Comparison of ENCODE assay signal across 30 mouse cellular contexts in the genomic region with DNA sequence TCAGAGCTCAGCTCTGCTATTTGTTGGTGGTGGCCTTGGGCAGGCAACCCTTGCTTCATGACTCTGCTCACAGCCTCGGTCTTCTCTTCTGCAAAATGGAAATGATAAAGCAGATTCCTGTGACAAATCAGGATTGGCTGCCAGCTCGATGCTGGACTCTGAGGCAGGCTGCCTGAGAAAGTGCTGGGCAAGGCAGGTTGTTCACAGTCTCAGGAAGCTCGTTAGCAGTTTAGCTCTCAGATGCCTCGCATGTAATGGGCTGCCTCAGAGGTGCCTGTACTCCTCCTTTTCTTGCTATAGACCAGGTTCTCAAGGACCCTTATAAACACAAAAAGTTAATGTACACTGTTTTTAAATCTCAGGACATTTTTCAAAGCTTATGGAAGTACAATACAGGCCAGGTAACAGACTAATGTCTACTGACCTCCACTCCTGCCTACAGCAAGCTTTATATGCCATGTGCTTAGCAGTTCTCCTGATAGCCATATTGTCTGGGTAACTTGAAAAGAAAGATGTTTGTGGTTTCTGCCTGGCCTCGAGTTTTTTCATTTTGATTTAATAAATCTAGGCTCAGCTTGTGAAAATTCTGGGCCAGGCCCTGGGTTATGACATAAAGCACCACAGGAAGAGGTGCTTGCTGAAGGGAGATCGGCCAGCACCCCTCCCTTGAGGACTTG. TPM values are rescaled to one million over a fixed set of nuclear protein-coding genes. Genes with fewer than 3 reads are reported as not detected.
DNase-seq lines count a peak whose midpoint lies in the region; ATAC-seq and TF ChIP-seq lines count a peak whose summit lies in the region.
"Had no signal": no experiment of that assay in that cellular context is flagged by ENCODE, and none has a peak within 500 bp of the region (broad histone marks: within the 10 kb centered on the region; RNA-seq: fewer than 3 reads in every experiment).

No protein-coding gene starts in this region.

- H3K4me1 ChIP-seq in spleen, adult 2 months (ENCODE audit: control insufficient read depth, insufficient read depth, insufficient read length): peaks cover 47% of the 10 kb centered on the region
- H3K4me1 ChIP-seq in G1E (ENCODE audit: insufficient read depth, low read depth, low read length): peaks cover 87% of the 10 kb centered on the region
- H3K4me1 ChIP-seq in small intestine, adult 2 months (ENCODE audit: control insufficient read depth, insufficient read depth, insufficient read length, low read length): no peaks in the 10 kb centered on the region; the same call in 1 of the 2 replicates
- H3K4me1 ChIP-seq: embryonic facial prominence, embryonic 13.5 days; forebrain, embryonic 12.5 days; hindbrain, embryonic 15.5 days; limb, embryonic 12.5 days; midbrain, embryonic 15.5 days; neural tube, embryonic 15.5 days had no signal

- TF ChIP-seq CTCF in spleen, adult 2 months (IDR thresholded peaks at IDR 0.05; ENCODE audit: extremely low read depth, insufficient read depth, insufficient read length, insufficient replicate concordance): no peak
- TF ChIP-seq CTCF in G1E (IDR thresholded peaks at IDR 0.05; ENCODE audit: low read depth, low read length): no peak
- TF ChIP-seq CTCF in small intestine, adult 2 months (IDR thresholded peaks at IDR 0.05; ENCODE audit: extremely low read depth, insufficient read length, insufficient replicate concordance, low read depth, low read length): no peak

- no peaks in the 10 kb centered on the region for H3K9me3 ChIP-seq in G1E (replicated peaks)
- H3K9me3 ChIP-seq: embryonic facial prominence, embryonic 13.5 days; forebrain, embryonic 12.5 days; hindbrain, embryonic 15.5 days; limb, embryonic 12.5 days; midbrain, embryonic 15.5 days; neural tube, embryonic 15.5 days had no signal

- DNase-seq in spleen, adult 2 months (ENCODE audit: low read depth in 1 of 2, low spot score in 2 of 2): no peak
- DNase-seq in spleen, adult 18-20 months: no peak
- DNase-seq in G1E (ENCODE audit: low spot score): no peak
- DNase-seq in induced T-regulatory cell, adult 2 months (ENCODE audit: low read depth): peak; percentile 65
- DNase-seq in layer of hippocampus, adult 8-10 months (ENCODE audit: low spot score in 2 of 2): no peak
- no peak for DNase-seq in urinary bladder, postnatal 4 days (ENCODE audit: low spot score in 2 of 2)
- DNase-seq: adrenal gland, adult 2 months; B cell, adult 2 months; cerebellum, adult 2 months; cerebellum, postnatal 25 days; embryo, embryonic 11 days; gastrocnemius, postnatal 36 days; heart, postnatal 4 days; kidney, postnatal 25 days; layer of hippocampus, postnatal 36 days; lung, adult 18-20 months; lung, postnatal 10 days; right cerebral cortex, adult 18-20 months; right cerebral cortex, postnatal 4 days had no signal

- H3K4me3 ChIP-seq in spleen, adult 2 months (ENCODE audit: extremely low read depth, insufficient read depth, insufficient read length): peak overlapping the region; percentile 10
- peak overlapping the region; percentile 9; the same call in 1 of the 2 replicates for H3K4me3 ChIP-seq in G1E (ENCODE audit: low read depth, low read length)
- no peak overlapping the region for H3K4me3 ChIP-seq in small intestine, adult 2 months (ENCODE audit: low read depth, low read length)
- H3K4me3 ChIP-seq: embryonic facial prominence, embryonic 13.5 days; erythroblast, embryonic 14.5 days; forebrain, embryonic 12.5 days; hindbrain, embryonic 15.5 days; layer of hippocampus, adult 2 months; limb, embryonic 12.5 days; midbrain, embryonic 15.5 days; neural tube, embryonic 15.5 days had no signal

- peak overlapping the region; percentile 79 for H3K27ac ChIP-seq in spleen, adult 2 months (ENCODE audit: insufficient read depth, low read length)
- 0 out of 2 replicates have a peak overlapping the region, but pooled peaks have one; percentile 12 for H3K27ac ChIP-seq in small intestine, adult 2 months (ENCODE audit: insufficient read depth, low read depth, low read length)
- H3K27ac ChIP-seq: embryonic facial prominence, embryonic 13.5 days; forebrain, embryonic 12.5 days; hindbrain, embryonic 15.5 days; layer of hippocampus, adult 2 months; limb, embryonic 12.5 days; midbrain, embryonic 15.5 days; neural tube, embryonic 15.5 days; stomach, postnatal 0 days had no signal

- no peak for ATAC-seq in G1E (ENCODE audit: extremely low read depth, insufficient number of reproducible peaks, low FRiP score, poor library complexity, severe bottlenecking)
- ATAC-seq: intestine, embryonic 16.5 days; midbrain, embryonic 15.5 days had no signal

- H3K36me3 ChIP-seq in spleen, adult 2 months (ENCODE audit: control insufficient read depth, insufficient read depth, low read length): peaks cover 3% of the 10 kb centered on the region
- peaks cover 74% of the 10 kb centered on the region for H3K36me3 ChIP-seq in G1E (replicated peaks)
- H3K36me3 ChIP-seq in small intestine, adult 2 months (ENCODE audit: control insufficient read depth, insufficient read depth, low read length): no peaks in the 10 kb centered on the region
- H3K36me3 ChIP-seq: embryonic facial prominence, embryonic 13.5 days; forebrain, embryonic 12.5 days; hindbrain, embryonic 15.5 days; limb, embryonic 12.5 days; midbrain, embryonic 15.5 days; neural tube, embryonic 15.5 days had no signal

- WGBS in spleen, adult 2 months: 12% methylated on average over 6 of the region's 6 CpGs
- 53% methylated on average over 6 of the region's 6 CpGs for WGBS in small intestine, adult 2 months

- no peaks in the 10 kb centered on the region for H3K27me3 ChIP-seq in spleen, adult 2 months (ENCODE audit: control insufficient read depth, insufficient read depth, low read length)
- H3K27me3 ChIP-seq in G1E (ENCODE audit: insufficient read depth, low read length): no peaks in the 10 kb centered on the region
- no peaks in the 10 kb centered on the region for H3K27me3 ChIP-seq in small intestine, adult 2 months (ENCODE audit: control insufficient read depth, insufficient read depth, low read length)
- H3K27me3 ChIP-seq: embryonic facial prominence, embryonic 13.5 days; forebrain, embryonic 12.5 days; midbrain, embryonic 15.5 days had no signal

- no peak for TF ChIP-seq POLR2A in spleen, adult 2 months (IDR thresholded peaks at IDR 0.05; ENCODE audit: low read depth, low read length)
- TF ChIP-seq POLR2A in small intestine, adult 2 months (IDR thresholded peaks at IDR 0.05; ENCODE audit: low read depth, low read length): no peak

RNA-seq across cellular contexts. Expression of a gene that starts 10.5 kb away (rescaled TPM):
- 258 and 419 TPM in 2 replicates for polyA plus RNA-seq in spleen, adult 2 months (2012; rRNA removed)
- total RNA-seq in G1E (2014; fragmentation: Nextera tagmentation) (143 and 149 TPM in 2 replicates), G1E (2017) (60.5 and 70.1 TPM in 2 replicates)
- polyA plus RNA-seq in G1E (2012): 214 and 245 TPM in 2 replicates
- polyA plus RNA-seq in small intestine, adult 2 months (2012; rRNA removed): 15.6 and 21.9 TPM in 2 replicates
- total RNA-seq in layer of hippocampus, adult 8-10 months (2022): 10 to 100 TPM in 2 of 4 experiments, 1 to 10 TPM in 2; 1.5 to 10.9 (median 6.8) TPM
